Mouse (Mus musculus) liver, adult 2 months (tissue): ENCODE results near the gene Trappc6b.

Source experiments
- CTCF ChIP-seq: fragments of 200-500 bp; IDR thresholded peaks from 2 replicates; pipeline ENCODE4 v1.5.1; 2011; ENCODE audit warnings: low read depth, low read length, control low read depth
- POLR2A ChIP-seq: fragments of 200-500 bp; IDR thresholded peaks from 2 replicates; pipeline ENCODE4 v1.6.1; 2011; ENCODE audit warnings: low read length, control low read depth; ENCODE audit not compliant: insufficient read depth; ENCODE audit errors: extremely low read depth

- TF ChIP-seq POLR2A, result no peak
- no peak for TF ChIP-seq CTCF
These were observed 15.7 kb upstream of the Trappc6b start for GRCm38 (mm10) chr12:59076996-59077395.
